Mouse (Mus musculus): ENCODE data around the gene Wdr11. TPM values are rescaled to one million over a fixed set of nuclear protein-coding genes. Genes with fewer than 3 reads are reported as not detected.

The Wdr11 gene
- polyA plus RNA-seq (2014; fragmentation: Illumina TruSeq; extraction: RNeasy Lipid Tissue Mini Kit (QIAGEN cat#74804); ENCODE audit: low read depth, low replicate concordance): 21.2 TPM

GRCm38 (mm10) chr7:129591371-129592131 is at the start of gene Wdr11:
Gene Wdr11 (plus strand): TSS chr7:129591863.

All from liver, adult 10 weeks (tissue).